Mouse (Mus musculus) testis, adult 2 months (tissue): ENCODE results near the gene Gtf3c1.

Source experiments
- CTCF ChIP-seq: fragments of 200-500 bp; IDR thresholded peaks from 2 replicates; pipeline ENCODE4 v1.5.1; 2012; ENCODE audit warnings: low read depth, mild to moderate bottlenecking, inconsistent platforms, low read length, moderate library complexity; ENCODE audit not compliant: control insufficient read depth, insufficient read depth, insufficient replicate concordance
- POLR2A ChIP-seq: fragments of 200-500 bp; IDR thresholded peaks from 2 replicates; pipeline ENCODE4 v1.6.1; 2012; ENCODE audit warnings: low read depth, mild to moderate bottlenecking, inconsistent platforms, low read length, moderate library complexity; ENCODE audit not compliant: control insufficient read depth

GRCm38 (mm10) chr7:125748186-125748585 is 40.6 kb upstream of the Gtf3c1 start:
- no peak for TF ChIP-seq POLR2A
- TF ChIP-seq CTCF: no peak
